Mouse (Mus musculus) forebrain, embryonic 11.5 days (tissue): ENCODE data around the gene Atp2b1. TPM values are rescaled to one million over a fixed set of nuclear protein-coding genes. Genes with fewer than 3 reads are reported as not detected.

ENCODE experiments used
- ATAC-seq: fragments of 200-750 bp; cut with Nextera tagmentation; replicated peaks from 2 replicates; pipeline ENCODE4 v1.8.0; 2017; ENCODE audit warnings: moderate TSS enrichment; ENCODE audit not compliant: low FRiP score
- DNase-seq: peaks from one replicate; pipeline ENCODE4 v3.0.0-alpha.2; 2017; ENCODE audit warnings: low spot score
- H3K27ac ChIP-seq: fragments of 300-500 bp; sonication (generic); 2 replicates; pipeline ENCODE4 v1.5.1; 2014; ENCODE audit warnings: low read depth, low read length
- H3K27me3 ChIP-seq: fragments of 300-500 bp; sonication (generic); 2 replicates; pipeline ENCODE4 v1.6.1; 2014; ENCODE audit warnings: mild to moderate bottlenecking, low read length, mixed read lengths; ENCODE audit not compliant: control insufficient read depth, insufficient read depth
- H3K36me3 ChIP-seq: fragments of 300-500 bp; sonication (generic); 2 replicates; pipeline ENCODE4 v1.6.1; 2014; ENCODE audit warnings: mild to moderate bottlenecking, low read length, moderate library complexity, mixed read lengths; ENCODE audit not compliant: control insufficient read depth, insufficient read depth
- H3K4me1 ChIP-seq: fragments of 300-500 bp; sonication (generic); replicated peaks from 2 replicates; pipeline ENCODE4 v1.6.1; 2014; ENCODE audit warnings: low read length, mixed read lengths; ENCODE audit not compliant: control insufficient read depth, insufficient read depth
- H3K4me2 ChIP-seq: fragments of 300-500 bp; sonication (generic); 2 replicates; pipeline ENCODE4 v1.6.1; 2014; ENCODE audit warnings: low read depth, mild to moderate bottlenecking, low read length, moderate library complexity, mixed read lengths; ENCODE audit not compliant: severe bottlenecking
- H3K4me3 ChIP-seq: fragments of 300-500 bp; sonication (generic); 2 replicates; pipeline ENCODE4 v1.5.1; 2014; ENCODE audit warnings: low read depth, low read length
- H3K9ac ChIP-seq: fragments of 300-500 bp; sonication (generic); 2 replicates; pipeline ENCODE4 v1.6.1; 2014; ENCODE audit warnings: low read length
- H3K9me3 ChIP-seq: fragments of 300-500 bp; sonication (generic); 2 replicates; pipeline ENCODE4 v1.6.1; 2016; ENCODE audit warnings: low read length, mixed read lengths; ENCODE audit not compliant: control insufficient read depth
- WGBS: fragments of 180-500 bp; shearing (Covaris S2); extraction: QIAGEN DNeasy Blood & Tissue Kit; methylation state at CpG from one replicate; pipeline ENCODE4 v1.1.7; 2014; 5-methylcytosine and 5-hydroxymethylcytosine counted together
- polyA plus RNA-seq: library from polyadenylated mRNA; unstranded; fragments of >200 nt; fragmentation: Nextera tagmentation; extraction: Ambion mirVana; gene quantifications from 2 replicates; pipeline ENCODE4 v1.2.1, GENCODE M21; 2014

The Atp2b1 gene
- polyA plus RNA-seq, 1 experiment from 2014 or later, result 81.8 TPM

GRCm38 (mm10) chr10:98906941-98907549 lies 7.2 kb upstream of the Atp2b1 start:
- ATAC-seq (no peak), DNase-seq (no peak)
- 88% methylated on average over 5 of the region's 5 CpGs for WGBS
- no peak overlapping the region for H3K27ac ChIP-seq
- no peak overlapping the region for H3K4me3 ChIP-seq
- H3K4me2 ChIP-seq, result no peak overlapping the region
- H3K4me1 ChIP-seq, result no peaks in the 10 kb centered on the region
- no peaks in the 10 kb centered on the region for H3K27me3 ChIP-seq
- no peaks in the 10 kb centered on the region for H3K9me3 ChIP-seq
- H3K9ac ChIP-seq, result no peak overlapping the region
- no peaks in the 10 kb centered on the region for H3K36me3 ChIP-seq

- Histone ChIP-seq H3K4me2 (peak overlapping the region; percentile 70), H3K36me3 (no peaks in the 10 kb centered on the region), H3K4me1 (peaks cover 4% of the 10 kb centered on the region; the same call in 1 of the 2 replicates), H3K9ac (peak overlapping the region; percentile 87), H3K27ac (peak overlapping the region; percentile 47; the same call in 1 of the 2 replicates), H3K9me3 (no peaks in the 10 kb centered on the region), H3K27me3 (no peaks in the 10 kb centered on the region), H3K4me3 (peak overlapping the region; percentile 94)
- DNase-seq, result no peak
- WGBS, result under 1% methylated on average over 19 of the region's 19 CpGs
- no peak for ATAC-seq
Observed at GRCm38 (mm10) chr10:98913610-98913960, 621 bp upstream of the Atp2b1 start.

GRCm38 (mm10) chr10:98914810-98915241 lies 620 bp downstream of the Atp2b1 start:
- Histone ChIP-seq H3K36me3 (no peaks in the 10 kb centered on the region), H3K27me3 (no peaks in the 10 kb centered on the region), H3K4me3 (peak overlapping the region; percentile 94), H3K4me1 (peaks cover 4% of the 10 kb centered on the region; the same call in 1 of the 2 replicates), H3K9ac (peak overlapping the region; percentile 87), H3K27ac (peak overlapping the region; percentile 97), H3K4me2 (peak overlapping the region; percentile 98), H3K9me3 (no peaks in the 10 kb centered on the region)
- DNase-seq (peak; percentile 90), ATAC-seq (peak; percentile 81)
- WGBS, result 1% methylated on average over 18 of the region's 62 CpGs

- WGBS, result 1% methylated on average over 43 of the region's 54 CpGs
- Histone ChIP-seq H3K4me1 (peaks cover 4% of the 10 kb centered on the region; the same call in 1 of the 2 replicates), H3K4me3 (peak overlapping the region; percentile 94), H3K36me3 (no peaks in the 10 kb centered on the region), H3K4me2 (peak overlapping the region; percentile 98), H3K9me3 (no peaks in the 10 kb centered on the region), H3K9ac (peak overlapping the region; percentile 87), H3K27me3 (no peaks in the 10 kb centered on the region), H3K27ac (peak overlapping the region; percentile 97)
- ATAC-seq, result peak; percentile 4; the same call in 1 of the 2 replicates
- peak; percentile 81 for DNase-seq
Observed at GRCm38 (mm10) chr10:98915398-98915931, 1.3 kb downstream of the Atp2b1 start.

- whole genome bisulfite sequencing, result 9% methylated on average over 22 of the region's 22 CpGs
- Histone ChIP-seq H3K36me3 (no peaks in the 10 kb centered on the region), H3K27me3 (no peaks in the 10 kb centered on the region), H3K4me1 (peaks cover 4% of the 10 kb centered on the region; the same call in 1 of the 2 replicates), H3K4me3 (peak overlapping the region; percentile 94), H3K9me3 (no peaks in the 10 kb centered on the region), H3K27ac (no peak overlapping the region), H3K4me2 (peak overlapping the region; percentile 98), H3K9ac (peak overlapping the region; percentile 87)
- DNase-seq, result peak; percentile 58
- no peak for ATAC-seq
Observed at GRCm38 (mm10) chr10:98916011-98916780, 2.0 kb downstream of the Atp2b1 start.

- no peak for ATAC-seq
- WGBS, result 76% methylated on average over 10 of the region's 10 CpGs
- H3K4me2 ChIP-seq, result peak overlapping the region; percentile 98
Observed at GRCm38 (mm10) chr10:98916781-98917340, 2.7 kb downstream of the Atp2b1 start.

GRCm38 (mm10) chr10:98925081-98925480 lies 10.9 kb downstream of the Atp2b1 start:
- no peaks in the 10 kb centered on the region for H3K27me3 ChIP-seq
- H3K27ac ChIP-seq, result no peak overlapping the region
- WGBS, result 88% methylated on average over 4 of the region's 4 CpGs
- ATAC-seq, result 0 out of 2 replicates have a peak, but pooled peaks have one; percentile 8
- no peaks in the 10 kb centered on the region for H3K36me3 ChIP-seq
- no peaks in the 10 kb centered on the region for H3K9me3 ChIP-seq
- H3K4me2 ChIP-seq, result no peak overlapping the region
- no peak overlapping the region for H3K4me3 ChIP-seq
- no peak overlapping the region for H3K9ac ChIP-seq
- no peak for DNase-seq
- no peaks in the 10 kb centered on the region for H3K4me1 ChIP-seq

More at GRCm38 (mm10) chr10:98916781-98917340, 2.7 kb downstream of the Atp2b1 start:
- H3K27me3 ChIP-seq, result no peaks in the 10 kb centered on the region
- H3K36me3 ChIP-seq, result no peaks in the 10 kb centered on the region
- no peak for DNase-seq
- peaks cover 4% of the 10 kb centered on the region; the same call in 1 of the 2 replicates for H3K4me1 ChIP-seq
- H3K9ac ChIP-seq, result no peak overlapping the region
- no peak overlapping the region for H3K27ac ChIP-seq
- peak overlapping the region; percentile 94; the same call in 1 of the 2 replicates for H3K4me3 ChIP-seq
- no peaks in the 10 kb centered on the region for H3K9me3 ChIP-seq

GRCm38 (mm10) chr10:98926991-98927390 lies 12.8 kb downstream of the Atp2b1 start:
- Histone ChIP-seq H3K9me3 (no peaks in the 10 kb centered on the region), H3K27me3 (no peaks in the 10 kb centered on the region), H3K4me3 (no peak overlapping the region), H3K9ac (no peak overlapping the region), H3K4me1 (no peaks in the 10 kb centered on the region), H3K4me2 (no peak overlapping the region), H3K36me3 (no peaks in the 10 kb centered on the region), H3K27ac (no peak overlapping the region)
- ATAC-seq (no peak), DNase-seq (no peak)
